Mouse (Mus musculus) midbrain, postnatal 0 days (tissue): Measurements from ENCODE around the gene Shisal1. TPM values are rescaled to one million over a fixed set of nuclear protein-coding genes. Genes with fewer than 3 reads are reported as not detected.

Experiments used
- ATAC-seq: fragments of 200-750 bp; cut with Nextera tagmentation; 2 replicates; pipeline ENCODE4 v1.8.0; 2017; ENCODE audit warnings: moderate number of reproducible peaks, mild to moderate bottlenecking, moderate TSS enrichment, moderate library complexity; ENCODE audit not compliant: low FRiP score
- DNase-seq: peaks from one replicate; pipeline ENCODE4 v3.0.0-alpha.2; 2015; ENCODE audit warnings: low spot score
- H3K27ac ChIP-seq: fragments of 300-500 bp; sonication (generic); 2 replicates; pipeline ENCODE4 v1.5.1; 2014; ENCODE audit warnings: low read depth, mild to moderate bottlenecking, low read length, mixed read lengths
- H3K27me3 ChIP-seq: fragments of 300-500 bp; sonication (generic); 2 replicates; pipeline ENCODE4 v1.6.1; 2014; ENCODE audit warnings: low read length, control low read depth, mixed read lengths; ENCODE audit not compliant: insufficient read depth
- H3K36me3 ChIP-seq: fragments of 300-500 bp; sonication (generic); 2 replicates; pipeline ENCODE4 v1.6.1; 2014; ENCODE audit warnings: low read length, control low read depth, mixed read lengths; ENCODE audit not compliant: insufficient read depth
- H3K4me1 ChIP-seq: fragments of 300-500 bp; sonication (generic); 2 replicates; pipeline ENCODE4 v1.6.1; 2014; ENCODE audit warnings: mild to moderate bottlenecking, control low read depth, antibody characterized with exemption, low read length, mixed read lengths; ENCODE audit not compliant: insufficient read depth
- H3K4me2 ChIP-seq: fragments of 300-500 bp; sonication (generic); 2 replicates; pipeline ENCODE4 v1.6.1; 2014; ENCODE audit warnings: low read depth, mild to moderate bottlenecking, low read length, mixed read lengths; ENCODE audit not compliant: poor library complexity, severe bottlenecking
- H3K4me3 ChIP-seq: fragments of 300-500 bp; sonication (generic); 2 replicates; pipeline ENCODE4 v1.5.1; 2014; ENCODE audit warnings: low read depth, mild to moderate bottlenecking, low read length, moderate library complexity
- H3K9ac ChIP-seq: fragments of 300-500 bp; sonication (generic); replicated peaks from 2 replicates; pipeline ENCODE4 v1.6.1; 2014; ENCODE audit warnings: mild to moderate bottlenecking, low read length, moderate library complexity, mixed read lengths; ENCODE audit not compliant: poor library complexity, severe bottlenecking
- H3K9me3 ChIP-seq: fragments of 300-500 bp; sonication (generic); 2 replicates; pipeline ENCODE4 v1.6.1; 2016; ENCODE audit warnings: low read length, control low read depth
- CTCF ChIP-seq: IDR thresholded peaks from 2 replicates; pipeline ENCODE4 v1.5.1; 2016; ENCODE audit warnings: antibody characterized with exemption, mild to moderate bottlenecking
- WGBS: fragments of 180-500 bp; shearing (Covaris S2); extraction: QIAGEN DNeasy Blood & Tissue Kit; methylation state at CpG from one replicate; pipeline ENCODE4 v1.1.7; 2014; 5-methylcytosine and 5-hydroxymethylcytosine counted together
- polyA plus RNA-seq: library from polyadenylated mRNA; unstranded; fragments of >200 nt; fragmentation: Nextera tagmentation; extraction: Ambion mirVana; gene quantifications from 2 replicates; pipeline ENCODE4 v1.2.1, GENCODE M21; 2015
- total RNA-seq: library from RNA; depleted of rRNA; stranded (reverse); fragments of >200 nt; gene quantifications from 2 replicates; pipeline ENCODE4 v1.2.3, GENCODE M21; 2014

The Shisal1 gene
- total and polyA plus RNA-seq, 2 experiments from 2014 or later = 20.4 to 50.0 TPM

- no peak for DNase-seq
- no peaks in the 10 kb centered on the region for H3K27me3 ChIP-seq
- H3K27ac ChIP-seq = no peak overlapping the region
- H3K4me3 ChIP-seq = no peak overlapping the region
- 0 out of 2 replicates have a peak, but pooled peaks cover 5% of the 10 kb centered on the region for H3K4me1 ChIP-seq
- no peak for TF ChIP-seq CTCF
- H3K9ac ChIP-seq = 0 out of 2 replicates have a peak overlapping the region, but pooled peaks have one; percentile 34
- ATAC-seq = no peak
- H3K36me3 ChIP-seq = no peaks in the 10 kb centered on the region
- H3K4me2 ChIP-seq = peak overlapping the region; percentile 22; the same call in 1 of the 2 replicates
- no peaks in the 10 kb centered on the region for H3K9me3 ChIP-seq
- 5% methylated on average over 21 of the region's 21 CpGs for WGBS
Observed at GRCm38 (mm10) chr15:84450441-84451183, 3.7 kb upstream of the Shisal1 start.

- H3K9ac ChIP-seq = peak overlapping the region; percentile 81
- H3K4me3 ChIP-seq = peak overlapping the region; percentile 63
- peak; percentile 43 for TF ChIP-seq CTCF
Observed at GRCm38 (mm10) chr15:84445812-84446716, 833 bp downstream of the Shisal1 start.

GRCm38 (mm10) chr15:84444181-84444580, 2.7 kb downstream of the Shisal1 start:
- Histone ChIP-seq H3K4me3 (peak overlapping the region; percentile 7; the same call in 1 of the 2 replicates), H3K27ac (no peak overlapping the region), H3K4me2 (peak overlapping the region; percentile 41), H3K9ac (0 out of 2 replicates have a peak overlapping the region, but pooled peaks have one; percentile 44), H3K36me3 (no peaks in the 10 kb centered on the region), H3K9me3 (no peaks in the 10 kb centered on the region), H3K27me3 (no peaks in the 10 kb centered on the region), H3K4me1 (peaks cover 25% of the 10 kb centered on the region; the same call in 1 of the 2 replicates)
- no peak for DNase-seq
- TF ChIP-seq CTCF = no peak
- ATAC-seq = no peak
- 35% methylated on average over 7 of the region's 7 CpGs for WGBS

More at GRCm38 (mm10) chr15:84445812-84446716, 833 bp downstream of the Shisal1 start:
- peak; percentile 39; the same call in 1 of the 2 replicates for ATAC-seq
- no peaks in the 10 kb centered on the region for H3K9me3 ChIP-seq
- no peaks in the 10 kb centered on the region for H3K36me3 ChIP-seq
- H3K27ac ChIP-seq = peak overlapping the region; percentile 59
- peak; percentile 45 for DNase-seq
- no peaks in the 10 kb centered on the region for H3K27me3 ChIP-seq
- WGBS = under 1% methylated on average over 62 of the region's 99 CpGs
- H3K4me1 ChIP-seq = peaks cover 23% of the 10 kb centered on the region; the same call in 1 of the 2 replicates
- H3K4me2 ChIP-seq = peak overlapping the region; percentile 81

- no peaks in the 10 kb centered on the region for H3K9me3 ChIP-seq
- peak overlapping the region; percentile 41 for H3K4me2 ChIP-seq
- WGBS = 26% methylated on average over 10 of the region's 10 CpGs
- peak; percentile 45 for DNase-seq
- H3K4me1 ChIP-seq = peaks cover 25% of the 10 kb centered on the region; the same call in 1 of the 2 replicates
- H3K27ac ChIP-seq = 0 out of 2 replicates have a peak overlapping the region, but pooled peaks have one; percentile 18
- peak overlapping the region; percentile 7; the same call in 1 of the 2 replicates for H3K4me3 ChIP-seq
- H3K27me3 ChIP-seq = no peaks in the 10 kb centered on the region
- no peak for ATAC-seq
- H3K9ac ChIP-seq = peak overlapping the region; percentile 44
- no peaks in the 10 kb centered on the region for H3K36me3 ChIP-seq
- no peak for TF ChIP-seq CTCF
Observed at GRCm38 (mm10) chr15:84443631-84444030, 3.3 kb downstream of the Shisal1 start.

GRCm38 (mm10) chr15:84441682-84442315, 5.1 kb downstream of the Shisal1 start:
- Histone ChIP-seq H3K9me3 (no peaks in the 10 kb centered on the region), H3K36me3 (no peaks in the 10 kb centered on the region), H3K4me3 (no peak overlapping the region), H3K27ac (peak overlapping the region; percentile 26; the same call in 1 of the 2 replicates), H3K4me2 (peak overlapping the region; percentile 26), H3K4me1 (peaks cover 25% of the 10 kb centered on the region; the same call in 1 of the 2 replicates), H3K9ac (0 out of 2 replicates have a peak overlapping the region, but pooled peaks have one; percentile 42), H3K27me3 (no peaks in the 10 kb centered on the region)
- no peak for TF ChIP-seq CTCF
- no peak for DNase-seq
- ATAC-seq = no peak
- 20% methylated on average over 14 of the region's 14 CpGs for WGBS
